Mouse (Mus musculus): Measurements from ENCODE around the gene Insig1. TPM values are rescaled to one million over a fixed set of nuclear protein-coding genes. Genes with fewer than 3 reads are reported as not detected.
A peak's percentile ranks its signal among the peaks of the same experiment; 100 is the strongest.

The Insig1 gene
- polyA plus RNA-seq, 2 experiments, result 30.1 to 46.2 TPM

GRCm38 (mm10) chr5:28119576-28119975 is 48.4 kb downstream of the Insig1 start:
- WGBS (ENCODE audit: insufficient replicate concordance), result 21% methylated on average over 3 of the region's 3 CpGs
- TF ChIP-seq CTCF (IDR thresholded peaks at IDR 0.05; ENCODE audit: low read depth) (no peak), EP300 (IDR thresholded peaks at IDR 0.05; ENCODE audit: low read depth) (no peak)
- no peak overlapping the region for H3K27ac ChIP-seq
- no peaks in the 10 kb centered on the region for H3K36me3 ChIP-seq (replicated peaks; ENCODE audit: control insufficient read depth, insufficient read depth, low read depth)
- no peaks in the 10 kb centered on the region for H3K9me3 ChIP-seq (ENCODE audit: control insufficient read depth, low read length)
- no peak overlapping the region for H3K9ac ChIP-seq (replicated peaks)
- ATAC-seq (ENCODE audit: insufficient read depth), result no peak
- DNase-seq (ENCODE audit: low read depth in 3 of 3, low spot score in 3 of 3), result no peak
- H3K4me3 ChIP-seq (ENCODE audit: insufficient read depth in 1 of 2, low read depth in 2 of 2, low read length in 2 of 2), result no peak overlapping the region
- peaks cover 63% of the 10 kb centered on the region for H3K27me3 ChIP-seq (ENCODE audit: control insufficient read depth, insufficient read depth, low read length)
- H3K4me2 ChIP-seq (ENCODE audit: low read depth), result no peak overlapping the region
- no peaks in the 10 kb centered on the region for H3K4me1 ChIP-seq (replicated peaks; ENCODE audit: control insufficient read depth in 2 of 2, insufficient read depth in 2 of 2, low read length in 1 of 2)

- H3K9ac ChIP-seq (replicated peaks), result no peak overlapping the region
- H3K9me3 ChIP-seq (ENCODE audit: control insufficient read depth, low read length), result no peaks in the 10 kb centered on the region
- no peak overlapping the region for H3K27ac ChIP-seq
- H3K4me3 ChIP-seq (ENCODE audit: insufficient read depth in 1 of 2, low read depth in 2 of 2, low read length in 2 of 2), result no peak overlapping the region
- H3K4me2 ChIP-seq (ENCODE audit: low read depth), result no peak overlapping the region
- no peaks in the 10 kb centered on the region for H3K4me1 ChIP-seq (replicated peaks; ENCODE audit: control insufficient read depth in 2 of 2, insufficient read depth in 2 of 2, low read length in 1 of 2)
- TF ChIP-seq EP300 (IDR thresholded peaks at IDR 0.05; ENCODE audit: low read depth) (no peak), CTCF (IDR thresholded peaks at IDR 0.05; ENCODE audit: low read depth) (peak; percentile 64)
- H3K36me3 ChIP-seq (replicated peaks; ENCODE audit: control insufficient read depth, insufficient read depth, low read depth), result no peaks in the 10 kb centered on the region
- ATAC-seq (ENCODE audit: insufficient read depth), result no peak
- DNase-seq (ENCODE audit: low read depth in 3 of 3, low spot score in 3 of 3), result peak; percentile 7 to 9 (median 7)
- WGBS (ENCODE audit: insufficient replicate concordance), result 2% methylated on average over 27 of the region's 27 CpGs
- H3K27me3 ChIP-seq (ENCODE audit: control insufficient read depth, insufficient read depth, low read length), result peaks cover 74% of the 10 kb centered on the region
Measured at GRCm38 (mm10) chr5:28122491-28123454, 51.6 kb downstream of the Insig1 start.

GRCm38 (mm10) chr5:28123455-28123825 is 52.3 kb downstream of the Insig1 start:
- 5% methylated on average over 11 of the region's 11 CpGs for WGBS (ENCODE audit: insufficient replicate concordance)

GRCm38 (mm10) chr5:28124321-28125230 is 53.4 kb downstream of the Insig1 start:
- H3K36me3 ChIP-seq (replicated peaks; ENCODE audit: control insufficient read depth, insufficient read depth, low read depth), result no peaks in the 10 kb centered on the region
- H3K9ac ChIP-seq (replicated peaks), result no peak overlapping the region
- H3K4me3 ChIP-seq (ENCODE audit: insufficient read depth in 1 of 2, low read depth in 2 of 2, low read length in 2 of 2), result no peak overlapping the region
- H3K27me3 ChIP-seq (ENCODE audit: control insufficient read depth, insufficient read depth, low read length), result peaks cover 60% of the 10 kb centered on the region
- DNase-seq (ENCODE audit: low read depth in 3 of 3, low spot score in 3 of 3) (no peak), ATAC-seq (ENCODE audit: insufficient read depth) (no peak)
- H3K27ac ChIP-seq, result no peak overlapping the region
- 3% methylated on average over 28 of the region's 28 CpGs for WGBS (ENCODE audit: insufficient replicate concordance)
- TF ChIP-seq CTCF (IDR thresholded peaks at IDR 0.05; ENCODE audit: low read depth) (no peak), EP300 (IDR thresholded peaks at IDR 0.05; ENCODE audit: low read depth) (no peak)
- no peaks in the 10 kb centered on the region for H3K9me3 ChIP-seq (ENCODE audit: control insufficient read depth, low read length)
- H3K4me1 ChIP-seq (replicated peaks; ENCODE audit: control insufficient read depth in 2 of 2, insufficient read depth in 2 of 2, low read length in 1 of 2), result no peaks in the 10 kb centered on the region
- H3K4me2 ChIP-seq (ENCODE audit: low read depth), result no peak overlapping the region

More at GRCm38 (mm10) chr5:28123455-28123825, 52.3 kb downstream of the Insig1 start:
- no peak overlapping the region for H3K4me2 ChIP-seq (ENCODE audit: low read depth)
- DNase-seq (ENCODE audit: low read depth in 3 of 3, low spot score in 3 of 3) (no peak), ATAC-seq (ENCODE audit: insufficient read depth) (no peak)
- no peak overlapping the region for H3K27ac ChIP-seq
- H3K27me3 ChIP-seq (ENCODE audit: control insufficient read depth, insufficient read depth, low read length), result peaks cover 67% of the 10 kb centered on the region
- H3K4me3 ChIP-seq (ENCODE audit: insufficient read depth in 1 of 2, low read depth in 2 of 2, low read length in 2 of 2), result no peak overlapping the region
- H3K9ac ChIP-seq (replicated peaks), result no peak overlapping the region
- H3K4me1 ChIP-seq (replicated peaks; ENCODE audit: control insufficient read depth in 2 of 2, insufficient read depth in 2 of 2, low read length in 1 of 2), result no peaks in the 10 kb centered on the region
- no peaks in the 10 kb centered on the region for H3K9me3 ChIP-seq (ENCODE audit: control insufficient read depth, low read length)
- H3K36me3 ChIP-seq (replicated peaks; ENCODE audit: control insufficient read depth, insufficient read depth, low read depth), result no peaks in the 10 kb centered on the region
- TF ChIP-seq EP300 (IDR thresholded peaks at IDR 0.05; ENCODE audit: low read depth), result no peak

Other genes with a start within 250 kb of the Insig1 start
- gene Htr5a, start 229.2 kb upstream of the Insig1 start, polyA plus RNA-seq (2012; rRNA removed), result not detected in 2 replicates
- not detected in 2 replicates for gene Htr5a, start 229.2 kb upstream of the Insig1 start, polyA plus RNA-seq (2014; fragmentation: Nextera tagmentation; extraction: Ambion mirVana)
- not detected in 2 replicates for gene En2, start 94.3 kb downstream of the Insig1 start, polyA plus RNA-seq (2012; rRNA removed)
- not detected in 2 replicates for gene En2, start 94.3 kb downstream of the Insig1 start, polyA plus RNA-seq (2014; fragmentation: Nextera tagmentation; extraction: Ambion mirVana)
- 0.03 and 0.09 TPM in 2 replicates for gene Cnpy1, start 174.4 kb downstream of the Insig1 start, polyA plus RNA-seq (2012; rRNA removed)
- not detected in 2 replicates for gene Cnpy1, start 174.4 kb downstream of the Insig1 start, polyA plus RNA-seq (2014; fragmentation: Nextera tagmentation; extraction: Ambion mirVana)
- 8.6 and 9.7 TPM in 2 replicates for gene Rbm33, start 245.8 kb downstream of the Insig1 start, polyA plus RNA-seq (2012; rRNA removed)
- 7.1 and 7.3 TPM in 2 replicates for gene Rbm33, start 245.8 kb downstream of the Insig1 start, polyA plus RNA-seq (2014; fragmentation: Nextera tagmentation; extraction: Ambion mirVana)

Data from liver, embryonic 14.5 days (tissue).